Mouse (Mus musculus): ENCODE results near the gene Ttc30a2. TPM values are rescaled to one million over a fixed set of nuclear protein-coding genes. Genes with fewer than 3 reads are reported as not detected.
"Not testable (repeated sequence)": the region's sequence is repeated elsewhere in the genome, so short reads cannot be mapped to it uniquely, and the experiment has no call there.

Gene Ttc30a2
- polyA plus RNA-seq, 1 experiment from 2014 or later: 1.6 TPM

- no peaks in the 10 kb centered on the region for H3K36me3 ChIP-seq
- ATAC-seq: no peak
- 81% methylated on average over 6 of the region's 6 CpGs for WGBS
- no peak overlapping the region for H3K27ac ChIP-seq
- H3K4me1 ChIP-seq (replicated peaks): peaks cover 26% of the 10 kb centered on the region
- H3K9me3 ChIP-seq: no peaks in the 10 kb centered on the region
- no peak overlapping the region for H3K4me2 ChIP-seq (replicated peaks)
- no peak overlapping the region for H3K4me3 ChIP-seq (replicated peaks)
- H3K9ac ChIP-seq (replicated peaks): no peak overlapping the region
- no peaks in the 10 kb centered on the region for H3K27me3 ChIP-seq
These were observed 13.7 kb upstream of the Ttc30a2 start for GRCm38 (mm10) chr2:75991581-75992205.

GRCm38 (mm10) chr2:75990885-75991539, 13.0 kb upstream of the Ttc30a2 start:
- Histone ChIP-seq H3K27me3 (no peaks in the 10 kb centered on the region), H3K9ac (replicated peaks) (no peak overlapping the region), H3K4me3 (replicated peaks) (no peak overlapping the region), H3K27ac (no peak overlapping the region), H3K36me3 (no peaks in the 10 kb centered on the region), H3K4me1 (replicated peaks) (peaks cover 31% of the 10 kb centered on the region), H3K9me3 (no peaks in the 10 kb centered on the region), H3K4me2 (replicated peaks) (no peak overlapping the region)
- ATAC-seq: no peak
- 58% methylated on average over 13 of the region's 13 CpGs for WGBS

GRCm38 (mm10) chr2:75989694-75990093, 11.7 kb upstream of the Ttc30a2 start:
- Histone ChIP-seq H3K4me3 (replicated peaks) (no peak overlapping the region), H3K36me3 (no peaks in the 10 kb centered on the region), H3K4me1 (replicated peaks) (peaks cover 37% of the 10 kb centered on the region), H3K9me3 (no peaks in the 10 kb centered on the region), H3K27me3 (no peaks in the 10 kb centered on the region), H3K9ac (replicated peaks) (no peak overlapping the region), H3K4me2 (replicated peaks) (no peak overlapping the region), H3K27ac (no peak overlapping the region)
- ATAC-seq: no peak
- WGBS: 60% methylated on average over 4 of the region's 4 CpGs

GRCm38 (mm10) chr2:75988779-75989363, 10.9 kb upstream of the Ttc30a2 start:
- Histone ChIP-seq H3K9ac (replicated peaks) (peak overlapping the region; percentile 30; the same call in 1 of the 2 replicates), H3K9me3 (no peaks in the 10 kb centered on the region), H3K4me2 (replicated peaks) (peak overlapping the region; percentile 21; the same call in 1 of the 2 replicates), H3K27ac (peak overlapping the region; percentile 83), H3K36me3 (no peaks in the 10 kb centered on the region), H3K27me3 (no peaks in the 10 kb centered on the region), H3K4me3 (replicated peaks) (no peak overlapping the region), H3K4me1 (replicated peaks) (peaks cover 39% of the 10 kb centered on the region)
- ATAC-seq: peak; percentile 66
- WGBS: 38% methylated on average over 7 of the region's 7 CpGs

- H3K4me1 ChIP-seq (replicated peaks): peaks cover 39% of the 10 kb centered on the region
- H3K4me3 ChIP-seq (replicated peaks): no peak overlapping the region
- no peaks in the 10 kb centered on the region for H3K9me3 ChIP-seq
- H3K36me3 ChIP-seq: no peaks in the 10 kb centered on the region
- ATAC-seq: peak; percentile 49
- H3K4me2 ChIP-seq (replicated peaks): peak overlapping the region; percentile 21; the same call in 1 of the 2 replicates
- H3K27me3 ChIP-seq: no peaks in the 10 kb centered on the region
- H3K27ac ChIP-seq: peak overlapping the region; percentile 83
- H3K9ac ChIP-seq (replicated peaks): no peak overlapping the region
- WGBS: 45% methylated on average over 4 of the region's 4 CpGs
These were observed 10.4 kb upstream of the Ttc30a2 start for GRCm38 (mm10) chr2:75988378-75988777.

GRCm38 (mm10) chr2:75987739-75988138, 9.8 kb upstream of the Ttc30a2 start:
- no peaks in the 10 kb centered on the region for H3K36me3 ChIP-seq
- no peak overlapping the region for H3K4me3 ChIP-seq (replicated peaks)
- 76% methylated on average over 9 of the region's 9 CpGs for WGBS
- H3K27me3 ChIP-seq: no peaks in the 10 kb centered on the region
- peak overlapping the region; percentile 83 for H3K27ac ChIP-seq
- H3K4me2 ChIP-seq (replicated peaks): no peak overlapping the region
- ATAC-seq: no peak
- no peaks in the 10 kb centered on the region for H3K9me3 ChIP-seq
- no peak overlapping the region for H3K9ac ChIP-seq (replicated peaks)
- H3K4me1 ChIP-seq (replicated peaks): peaks cover 39% of the 10 kb centered on the region

- ATAC-seq: peak; percentile 74
- H3K36me3 ChIP-seq: no peaks in the 10 kb centered on the region
- no peaks in the 10 kb centered on the region for H3K27me3 ChIP-seq
- H3K9ac ChIP-seq (replicated peaks): no peak overlapping the region
- WGBS: 6% methylated on average over 2 of the region's 2 CpGs
- H3K4me1 ChIP-seq (replicated peaks): peaks cover 35% of the 10 kb centered on the region
- H3K4me2 ChIP-seq (replicated peaks): no peak overlapping the region
- peak overlapping the region; percentile 67 for H3K27ac ChIP-seq
- H3K9me3 ChIP-seq: no peaks in the 10 kb centered on the region
- H3K4me3 ChIP-seq (replicated peaks): no peak overlapping the region
These were observed 7.2 kb upstream of the Ttc30a2 start for GRCm38 (mm10) chr2:75985124-75985523.

- H3K9me3 ChIP-seq: no peaks in the 10 kb centered on the region
- H3K4me2 ChIP-seq (replicated peaks): no peak overlapping the region
- no peaks in the 10 kb centered on the region for H3K27me3 ChIP-seq
- no peak overlapping the region for H3K9ac ChIP-seq (replicated peaks)
- 80% methylated on average over 3 of the region's 3 CpGs for WGBS
- H3K4me1 ChIP-seq (replicated peaks): peaks cover 27% of the 10 kb centered on the region
- H3K36me3 ChIP-seq: no peaks in the 10 kb centered on the region
- H3K27ac ChIP-seq: no peak overlapping the region
- no peak for ATAC-seq
- H3K4me3 ChIP-seq (replicated peaks): no peak overlapping the region
These were observed 5.9 kb upstream of the Ttc30a2 start for GRCm38 (mm10) chr2:75983847-75984246.

- WGBS: 97% methylated on average over 3 of the region's 3 CpGs
- no peak overlapping the region for H3K4me2 ChIP-seq (replicated peaks)
- ATAC-seq: no peak
- H3K36me3 ChIP-seq: no peaks in the 10 kb centered on the region
- H3K4me1 ChIP-seq (replicated peaks): peaks cover 20% of the 10 kb centered on the region
- no peaks in the 10 kb centered on the region for H3K27me3 ChIP-seq
- H3K9ac ChIP-seq (replicated peaks): no peak overlapping the region
- no peak overlapping the region for H3K27ac ChIP-seq
- H3K4me3 ChIP-seq (replicated peaks): no peak overlapping the region
- H3K9me3 ChIP-seq: no peaks in the 10 kb centered on the region
These were observed 5.1 kb upstream of the Ttc30a2 start for GRCm38 (mm10) chr2:75983091-75983490.

GRCm38 (mm10) chr2:75982626-75983025, 4.7 kb upstream of the Ttc30a2 start:
- Histone ChIP-seq H3K9me3 (no peaks in the 10 kb centered on the region), H3K4me3 (replicated peaks) (no peak overlapping the region), H3K9ac (replicated peaks) (no peak overlapping the region), H3K4me2 (replicated peaks) (no peak overlapping the region), H3K27me3 (no peaks in the 10 kb centered on the region), H3K4me1 (replicated peaks) (peaks cover 15% of the 10 kb centered on the region), H3K27ac (no peak overlapping the region), H3K36me3 (no peaks in the 10 kb centered on the region)
- 95% methylated on average over 4 of the region's 4 CpGs for WGBS
- no peak for ATAC-seq

GRCm38 (mm10) chr2:75981440-75982081, 3.6 kb upstream of the Ttc30a2 start, which contains the start of gene Ttc30a1:
TSS of gene Ttc30a1 (minus strand) at chr2:75981967.
- H3K9me3 ChIP-seq, H3K27ac ChIP-seq, H3K36me3 ChIP-seq, H3K27me3 ChIP-seq: not testable (repeated sequence)
- H3K9ac ChIP-seq (replicated peaks): peak within 1 kb of the TSS; percentile 52; the same call in 1 of the 2 replicates
- H3K4me3 ChIP-seq (replicated peaks): peak within 1 kb of the TSS; percentile 49
- H3K4me2 ChIP-seq (replicated peaks): peak within 1 kb of the TSS; percentile 68
- 2% methylated on average over 33 of the region's 34 CpGs for WGBS
- ATAC-seq: peak; percentile 78
- H3K4me1 ChIP-seq (replicated peaks): peaks cover 12% of the 10 kb centered on the region

- Histone ChIP-seq H3K4me3 (replicated peaks) (peak overlapping the region; percentile 49), H3K4me2 (replicated peaks) (peak overlapping the region; percentile 68)
- not testable (repeated sequence) for H3K4me1 ChIP-seq (replicated peaks); H3K9ac ChIP-seq (replicated peaks); H3K9me3 ChIP-seq; H3K36me3 ChIP-seq; H3K27me3 ChIP-seq; ATAC-seq; H3K27ac ChIP-seq
- WGBS: 97% methylated on average over 13 of the region's 13 CpGs
These were observed 3.0 kb upstream of the Ttc30a2 start for GRCm38 (mm10) chr2:75980933-75981439.

Measured in midbrain, embryonic 13.5 days (tissue).